Mouse (Mus musculus) midbrain, embryonic 16.5 days (tissue): ENCODE results near the gene Oxa1l. TPM values are rescaled to one million over a fixed set of nuclear protein-coding genes. Genes with fewer than 3 reads are reported as not detected.

Experiments used
- ATAC-seq: fragments of 200-750 bp; cut with Nextera tagmentation; 2 replicates; pipeline ENCODE4 v1.8.0; 2017; ENCODE audit warnings: moderate TSS enrichment
- H3K27ac ChIP-seq: fragments of 300-500 bp; sonication (generic); 2 replicates; pipeline ENCODE4 v1.5.1; 2014; ENCODE audit warnings: mild to moderate bottlenecking, low read length, mixed read lengths
- H3K27me3 ChIP-seq: fragments of 300-500 bp; sonication (generic); 2 replicates; pipeline ENCODE4 v1.6.1; 2014; ENCODE audit warnings: low read depth, low read length, mixed read lengths; ENCODE audit not compliant: control insufficient read depth, insufficient read depth
- H3K36me3 ChIP-seq: fragments of 300-500 bp; sonication (generic); 2 replicates; pipeline ENCODE4 v1.6.1; 2014; ENCODE audit warnings: mild to moderate bottlenecking, low read length, moderate library complexity, mixed read lengths; ENCODE audit not compliant: control insufficient read depth, insufficient read depth
- H3K4me1 ChIP-seq: fragments of 300-500 bp; sonication (generic); 2 replicates; pipeline ENCODE4 v1.6.1; 2014; ENCODE audit warnings: mild to moderate bottlenecking, low read length, mixed read lengths; ENCODE audit not compliant: control insufficient read depth, insufficient read depth
- H3K4me2 ChIP-seq: fragments of 300-500 bp; sonication (generic); 2 replicates; pipeline ENCODE4 v1.6.1; 2014; ENCODE audit warnings: mild to moderate bottlenecking, low read length, mixed read lengths
- H3K4me3 ChIP-seq: fragments of 300-500 bp; sonication (generic); 2 replicates; pipeline ENCODE4 v1.5.1; 2014; ENCODE audit warnings: low read depth, mild to moderate bottlenecking, low read length, moderate library complexity, mixed read lengths
- H3K9ac ChIP-seq: fragments of 300-500 bp; sonication (generic); 2 replicates; pipeline ENCODE4 v1.6.1; 2014; ENCODE audit warnings: low read depth, low read length, mixed read lengths
- H3K9me3 ChIP-seq: fragments of 300-500 bp; sonication (generic); replicated peaks from 2 replicates; pipeline ENCODE4 v1.6.1; 2014; ENCODE audit warnings: mild to moderate bottlenecking, low read length, mixed read lengths; ENCODE audit not compliant: control insufficient read depth, poor library complexity, severe bottlenecking
- WGBS: fragments of 180-500 bp; shearing (Covaris S2); extraction: QIAGEN DNeasy Blood & Tissue Kit; methylation state at CpG from one replicate; pipeline ENCODE4 v1.1.7; 2014; 5-methylcytosine and 5-hydroxymethylcytosine counted together
- polyA plus RNA-seq: library from polyadenylated mRNA; unstranded; fragments of >200 nt; fragmentation: Nextera tagmentation; extraction: Ambion mirVana; gene quantifications from 2 replicates; pipeline ENCODE4 v1.2.1, GENCODE M21; 2015

The Oxa1l gene
- polyA plus RNA-seq, 1 experiment from 2014 or later = 53.1 TPM

DNA sequence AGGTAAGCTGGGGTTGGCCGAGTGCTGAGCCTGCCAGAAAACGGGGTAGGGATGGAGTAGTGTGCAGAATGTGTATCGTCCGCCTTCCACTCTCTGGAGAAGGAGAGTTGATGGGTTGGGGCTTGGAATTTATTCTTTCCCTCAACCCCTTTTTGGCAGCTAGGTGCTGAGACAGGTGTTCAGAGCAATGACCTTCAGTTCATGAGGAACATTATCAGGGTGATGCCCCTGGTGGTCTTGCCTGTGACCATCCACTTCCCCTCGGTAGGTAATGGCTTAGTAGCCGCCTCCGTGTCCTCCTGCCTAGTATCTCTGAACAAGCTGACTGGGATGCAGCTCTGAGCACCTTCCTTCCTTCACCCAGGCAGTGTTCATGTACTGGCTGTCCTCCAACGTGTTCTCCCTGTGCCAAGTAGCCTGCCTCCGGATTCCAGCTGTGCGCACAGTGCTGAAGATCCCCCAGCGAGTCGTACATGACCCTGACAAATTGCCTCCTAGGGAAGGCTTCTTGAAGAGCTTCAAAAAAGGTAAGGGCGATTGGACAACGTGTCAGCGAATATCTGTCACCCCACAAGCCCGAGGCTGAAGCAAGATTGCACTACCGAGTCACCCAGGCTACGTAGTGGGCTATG is 6.9 kb downstream of the Oxa1l start:
- H3K27ac ChIP-seq = no peak overlapping the region
- no peaks in the 10 kb centered on the region for H3K9me3 ChIP-seq
- H3K4me3 ChIP-seq = no peak overlapping the region
- H3K9ac ChIP-seq = no peak overlapping the region
- H3K4me1 ChIP-seq = peaks cover 5% of the 10 kb centered on the region
- no peak overlapping the region for H3K4me2 ChIP-seq
- peaks cover 40% of the 10 kb centered on the region for H3K36me3 ChIP-seq
- 92% methylated on average over 18 of the region's 18 CpGs for WGBS
- ATAC-seq = no peak
- no peaks in the 10 kb centered on the region for H3K27me3 ChIP-seq

DNA sequence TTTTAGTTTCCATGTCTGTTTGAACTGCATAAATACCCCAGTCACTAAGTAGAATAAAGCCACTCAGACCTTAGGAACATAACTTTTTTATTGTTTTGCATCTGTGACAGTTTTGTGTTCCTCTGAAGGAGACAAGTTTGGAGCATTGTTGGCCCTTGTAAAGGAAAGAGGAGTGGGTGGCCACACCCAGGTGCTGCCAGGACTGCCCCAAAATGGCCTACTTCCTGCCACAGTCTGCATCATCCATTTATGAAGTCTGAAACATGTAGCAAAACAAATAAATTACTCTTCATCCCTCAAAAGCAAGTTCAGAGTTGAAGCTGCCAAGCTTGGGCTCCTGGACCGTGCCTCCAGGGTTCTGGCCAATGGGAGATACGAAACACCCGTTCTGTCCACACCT is 8.7 kb downstream of the Oxa1l start:
- ATAC-seq = no peak
- peaks cover 34% of the 10 kb centered on the region for H3K36me3 ChIP-seq
- 97% methylated on average over 3 of the region's 3 CpGs for WGBS

DNA sequence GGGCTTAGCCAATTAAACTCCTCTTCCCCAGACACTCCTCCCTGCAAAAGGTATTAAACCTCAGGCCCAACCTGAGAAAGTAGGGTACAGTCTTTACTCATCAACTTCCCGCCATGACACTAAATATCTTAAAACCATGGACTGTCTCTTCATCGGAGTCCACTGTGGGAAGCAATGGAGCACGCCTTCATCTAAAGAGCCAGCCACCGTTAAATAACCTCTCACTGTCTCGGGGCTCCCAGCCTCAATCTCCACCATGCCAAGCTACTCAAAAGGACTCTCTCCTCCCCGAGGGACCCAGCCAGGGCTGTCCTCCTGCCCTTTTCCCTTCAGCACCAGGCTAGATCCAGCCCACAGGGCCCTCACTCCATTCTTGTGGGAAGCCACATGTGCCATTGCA is 10.0 kb downstream of the Oxa1l start:
- no peaks in the 10 kb centered on the region for H3K27me3 ChIP-seq
- no peak overlapping the region for H3K9ac ChIP-seq
- no peak overlapping the region for H3K4me2 ChIP-seq
- 95% methylated on average over 6 of the region's 6 CpGs for WGBS
- peaks cover 34% of the 10 kb centered on the region for H3K36me3 ChIP-seq
- no peaks in the 10 kb centered on the region for H3K4me1 ChIP-seq
- H3K9me3 ChIP-seq = no peaks in the 10 kb centered on the region
- ATAC-seq = peak; percentile 31; the same call in 1 of the 2 replicates
- H3K27ac ChIP-seq = no peak overlapping the region
- no peak overlapping the region for H3K4me3 ChIP-seq

More for the DNA sequence above, 8.7 kb downstream of the Oxa1l start:
- no peak overlapping the region for H3K27ac ChIP-seq
- H3K9me3 ChIP-seq = no peaks in the 10 kb centered on the region
- H3K4me3 ChIP-seq = no peak overlapping the region
- H3K9ac ChIP-seq = no peak overlapping the region
- no peaks in the 10 kb centered on the region for H3K27me3 ChIP-seq
- H3K4me2 ChIP-seq = no peak overlapping the region
- H3K4me1 ChIP-seq = no peaks in the 10 kb centered on the region

DNA sequence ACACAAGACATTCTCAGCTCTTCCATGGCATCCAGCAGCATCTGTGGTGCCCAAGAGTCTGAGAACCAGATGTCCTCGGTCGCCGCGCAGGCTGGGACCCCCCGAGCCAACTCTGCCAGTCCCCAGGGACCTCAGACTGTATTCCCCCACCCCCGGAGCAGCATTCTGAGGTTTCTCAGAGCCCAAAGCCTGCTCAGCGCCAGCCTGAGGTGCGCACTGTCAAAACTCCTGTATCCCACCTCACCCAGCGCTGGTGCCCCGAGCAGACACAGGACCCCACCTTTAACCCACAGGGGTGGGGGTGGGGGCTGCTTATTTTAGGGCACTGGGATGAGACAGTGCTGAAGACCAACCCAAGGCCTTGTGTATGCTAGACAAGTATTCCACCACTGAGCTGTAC is 10.8 kb downstream of the Oxa1l start:
- H3K27me3 ChIP-seq = no peaks in the 10 kb centered on the region
- no peak overlapping the region for H3K27ac ChIP-seq
- no peak overlapping the region for H3K4me2 ChIP-seq
- WGBS = over 99% methylated on average over 10 of the region's 10 CpGs
- no peak overlapping the region for H3K4me3 ChIP-seq
- ATAC-seq = peak; percentile 52; the same call in 1 of the 2 replicates
- H3K9ac ChIP-seq = no peak overlapping the region
- H3K9me3 ChIP-seq = no peaks in the 10 kb centered on the region
- no peaks in the 10 kb centered on the region for H3K4me1 ChIP-seq
- H3K36me3 ChIP-seq = peaks cover 34% of the 10 kb centered on the region

DNA sequence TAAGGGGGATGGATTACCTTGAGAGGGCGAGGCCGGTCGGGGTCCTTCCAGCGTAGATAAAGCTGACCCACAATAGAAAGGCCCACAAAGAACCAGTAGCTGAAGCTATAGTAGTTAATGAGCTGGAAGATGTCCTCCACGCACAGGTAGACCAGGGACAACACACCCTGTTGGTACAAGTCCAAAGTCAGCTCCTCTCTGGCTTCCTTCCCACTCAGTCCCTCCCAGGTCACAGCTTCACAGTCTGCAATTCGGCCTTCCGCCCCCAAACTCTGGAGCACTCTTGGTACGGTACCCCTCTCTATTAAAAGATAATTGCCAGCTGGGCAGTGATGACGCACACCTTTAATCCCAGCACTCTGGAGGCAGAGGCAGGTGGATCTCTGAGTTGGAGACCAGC is 12.3 kb downstream of the Oxa1l start:
- ATAC-seq = no peak
- no peaks in the 10 kb centered on the region for H3K9me3 ChIP-seq

DNA sequence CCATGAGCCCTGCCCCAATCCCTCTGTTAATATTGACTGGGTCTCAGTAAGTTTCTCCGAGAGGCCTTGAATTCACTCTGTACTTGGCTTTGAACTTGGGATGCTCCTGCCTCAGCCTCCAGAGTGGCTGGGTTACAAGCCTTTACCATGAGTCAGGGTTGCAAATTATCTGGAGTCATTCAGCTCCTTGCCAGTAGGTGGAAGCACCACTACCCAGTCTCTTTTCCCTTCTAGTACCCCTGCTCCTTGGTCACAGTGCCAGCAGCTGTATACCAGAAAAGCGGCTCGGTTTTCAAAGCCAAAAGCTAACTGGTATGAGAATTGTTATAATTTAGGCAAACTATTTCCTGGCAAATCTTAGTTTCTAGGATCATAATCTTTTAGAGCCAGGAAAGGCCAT is 15.3 kb downstream of the Oxa1l start:
- Histone ChIP-seq H3K4me3 (no peak overlapping the region), H3K9ac (no peak overlapping the region), H3K9me3 (no peaks in the 10 kb centered on the region), H3K36me3 (no peaks in the 10 kb centered on the region), H3K4me2 (no peak overlapping the region), H3K27me3 (no peaks in the 10 kb centered on the region), H3K4me1 (no peaks in the 10 kb centered on the region), H3K27ac (no peak overlapping the region)
- WGBS = 76% methylated on average over 3 of the region's 3 CpGs
- no peak for ATAC-seq

More for the DNA sequence above, 12.3 kb downstream of the Oxa1l start:
- H3K4me3 ChIP-seq = no peak overlapping the region
- H3K9ac ChIP-seq = no peak overlapping the region
- no peaks in the 10 kb centered on the region for H3K4me1 ChIP-seq
- H3K27ac ChIP-seq = no peak overlapping the region
- WGBS = 94% methylated on average over 9 of the region's 9 CpGs
- no peaks in the 10 kb centered on the region for H3K27me3 ChIP-seq
- H3K4me2 ChIP-seq = no peak overlapping the region
- peaks cover 21% of the 10 kb centered on the region for H3K36me3 ChIP-seq

DNA sequence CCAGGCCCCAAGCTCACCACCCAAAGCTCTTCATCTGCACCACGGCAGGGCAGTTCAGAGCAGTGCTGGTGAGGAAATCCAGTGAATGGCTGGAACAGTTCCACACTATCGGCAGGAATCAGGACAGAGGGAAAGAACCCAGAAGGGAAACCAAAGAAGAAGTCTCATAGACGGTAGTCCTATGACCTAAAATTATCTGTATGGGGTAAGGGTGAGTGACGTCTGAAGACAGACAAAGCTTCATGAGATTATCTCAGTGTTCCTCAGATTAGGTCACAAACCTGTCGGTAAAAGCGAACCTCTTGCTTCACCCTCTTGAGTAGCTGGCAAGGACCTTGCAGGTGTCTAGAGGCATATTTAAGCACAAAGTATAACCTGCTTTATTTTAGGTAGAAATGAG is 16.5 kb downstream of the Oxa1l start:
- ATAC-seq = no peak
- H3K27me3 ChIP-seq = no peaks in the 10 kb centered on the region
- WGBS = 89% methylated on average over 6 of the region's 6 CpGs

DNA sequence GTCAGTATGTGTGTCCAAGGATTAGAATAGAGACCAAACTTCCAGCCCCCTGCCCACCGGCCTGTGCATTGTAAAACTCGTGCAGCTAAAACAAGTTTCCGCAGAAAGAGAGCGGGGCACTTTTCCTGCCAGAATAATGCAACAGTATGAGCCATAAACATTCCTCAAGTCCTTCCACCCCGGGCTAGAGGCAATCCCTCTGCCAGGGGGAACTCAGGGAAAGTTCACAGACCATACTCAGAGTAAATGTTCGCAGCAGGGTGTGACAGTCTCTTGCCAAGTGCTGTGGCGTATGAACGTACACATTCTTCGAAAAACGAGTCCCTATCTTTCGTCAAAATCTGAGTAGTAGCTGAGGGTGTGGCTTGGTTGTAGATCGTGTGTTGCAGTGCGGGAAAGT is 18.9 kb downstream of the Oxa1l start:
- Histone ChIP-seq H3K4me2 (no peak overlapping the region), H3K4me3 (no peak overlapping the region), H3K27ac (no peak overlapping the region), H3K27me3 (no peaks in the 10 kb centered on the region), H3K9ac (no peak overlapping the region), H3K4me1 (no peaks in the 10 kb centered on the region), H3K36me3 (no peaks in the 10 kb centered on the region), H3K9me3 (no peaks in the 10 kb centered on the region)
- ATAC-seq = no peak
- 81% methylated on average over 13 of the region's 13 CpGs for WGBS

More for the DNA sequence above, 16.5 kb downstream of the Oxa1l start:
- Histone ChIP-seq H3K9me3 (no peaks in the 10 kb centered on the region), H3K9ac (no peak overlapping the region), H3K4me3 (no peak overlapping the region), H3K27ac (no peak overlapping the region), H3K36me3 (no peaks in the 10 kb centered on the region), H3K4me1 (no peaks in the 10 kb centered on the region), H3K4me2 (no peak overlapping the region)

DNA sequence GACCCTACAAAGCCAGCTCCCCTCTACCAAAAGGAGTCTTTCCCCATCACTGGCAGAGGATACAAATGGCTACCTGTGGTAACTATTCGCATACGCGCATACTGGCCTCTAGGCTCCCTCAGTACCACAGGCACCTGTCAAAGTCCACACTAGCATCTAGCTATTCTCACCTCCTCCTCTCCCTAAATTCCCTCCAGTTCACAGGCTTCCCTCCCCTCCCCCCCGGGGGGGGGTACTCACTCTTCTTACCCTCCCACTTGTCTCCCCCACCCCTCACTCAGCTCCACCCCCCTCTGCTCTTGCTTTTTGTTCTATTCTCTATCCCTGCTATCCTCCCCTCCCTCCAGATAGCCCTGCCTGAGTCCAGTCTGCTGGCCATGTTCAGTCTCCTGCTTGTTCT is 20.0 kb downstream of the Oxa1l start:
- Histone ChIP-seq H3K27me3 (no peaks in the 10 kb centered on the region), H3K4me2 (no peak overlapping the region), H3K36me3 (no peaks in the 10 kb centered on the region), H3K4me3 (no peak overlapping the region), H3K9ac (no peak overlapping the region), H3K27ac (no peak overlapping the region), H3K4me1 (no peaks in the 10 kb centered on the region), H3K9me3 (no peaks in the 10 kb centered on the region)
- 72% methylated on average over 4 of the region's 4 CpGs for WGBS
- no peak for ATAC-seq
